Mouse (Mus musculus): ENCODE data around the gene Cyb5b. TPM values are rescaled to one million over a fixed set of nuclear protein-coding genes. Genes with fewer than 3 reads are reported as not detected.

The Cyb5b gene
- polyA plus RNA-seq, 1 experiment: 0.57 TPM

- Histone ChIP-seq H3K4me1 (ENCODE audit: control insufficient read depth) (peaks cover 12% of the 10 kb centered on the region), H3K4me3 (replicated peaks) (no peak overlapping the region), H3K9me3 (ENCODE audit: control insufficient read depth, low read length) (no peaks in the 10 kb centered on the region), H3K36me3 (ENCODE audit: control insufficient read depth) (no peaks in the 10 kb centered on the region), H3K27me3 (ENCODE audit: control insufficient read depth) (no peaks in the 10 kb centered on the region)
- TF ChIP-seq GATA1 (IDR thresholded peaks at IDR 0.05; ENCODE audit: low read length) (no peak), TAL1 (IDR thresholded peaks at IDR 0.05; ENCODE audit: low read length) (no peak)
Measured at GRCm38 (mm10) chr8:107114150-107115007, 36.1 kb upstream of the Cyb5b start.

- Histone ChIP-seq H3K36me3 (ENCODE audit: control insufficient read depth) (no peaks in the 10 kb centered on the region), H3K9me3 (ENCODE audit: control insufficient read depth, low read length) (no peaks in the 10 kb centered on the region), H3K27me3 (ENCODE audit: control insufficient read depth) (no peaks in the 10 kb centered on the region), H3K4me3 (replicated peaks) (no peak overlapping the region), H3K4me1 (ENCODE audit: control insufficient read depth) (peaks cover 12% of the 10 kb centered on the region)
- TF ChIP-seq GATA1 (IDR thresholded peaks at IDR 0.05; ENCODE audit: low read length) (no peak), TAL1 (IDR thresholded peaks at IDR 0.05; ENCODE audit: low read length) (no peak)
Measured at GRCm38 (mm10) chr8:107115008-107115320, 35.5 kb upstream of the Cyb5b start.

GRCm38 (mm10) chr8:107116023-107116422, 34.4 kb upstream of the Cyb5b start:
- no peaks in the 10 kb centered on the region for H3K9me3 ChIP-seq (ENCODE audit: control insufficient read depth, low read length)
- no peaks in the 10 kb centered on the region for H3K36me3 ChIP-seq (ENCODE audit: control insufficient read depth)
- no peak for TF ChIP-seq GATA1 (IDR thresholded peaks at IDR 0.05; ENCODE audit: low read length)
- TF ChIP-seq TAL1 (IDR thresholded peaks at IDR 0.05; ENCODE audit: low read length): no peak
- no peak overlapping the region for H3K4me3 ChIP-seq (replicated peaks)
- peaks cover 12% of the 10 kb centered on the region for H3K4me1 ChIP-seq (ENCODE audit: control insufficient read depth)
- no peaks in the 10 kb centered on the region for H3K27me3 ChIP-seq (ENCODE audit: control insufficient read depth)

- Histone ChIP-seq H3K36me3 (ENCODE audit: control insufficient read depth) (no peaks in the 10 kb centered on the region), H3K27me3 (ENCODE audit: control insufficient read depth) (no peaks in the 10 kb centered on the region), H3K9me3 (ENCODE audit: control insufficient read depth, low read length) (no peaks in the 10 kb centered on the region), H3K4me3 (replicated peaks) (no peak overlapping the region), H3K4me1 (ENCODE audit: control insufficient read depth) (peaks cover 12% of the 10 kb centered on the region)
- TF ChIP-seq GATA1 (IDR thresholded peaks at IDR 0.05; ENCODE audit: low read length) (no peak), TAL1 (IDR thresholded peaks at IDR 0.05; ENCODE audit: low read length) (no peak)
Measured at GRCm38 (mm10) chr8:107117019-107117418, 33.4 kb upstream of the Cyb5b start.

GRCm38 (mm10) chr8:107118803-107119233, 31.6 kb upstream of the Cyb5b start:
- H3K36me3 ChIP-seq (ENCODE audit: control insufficient read depth): no peaks in the 10 kb centered on the region
- TF ChIP-seq GATA1 (IDR thresholded peaks at IDR 0.05; ENCODE audit: low read length) (no peak), TAL1 (IDR thresholded peaks at IDR 0.05; ENCODE audit: low read length) (no peak)

GRCm38 (mm10) chr8:107119412-107119811, 31.0 kb upstream of the Cyb5b start:
- TF ChIP-seq GATA1 (IDR thresholded peaks at IDR 0.05; ENCODE audit: low read length) (no peak), TAL1 (IDR thresholded peaks at IDR 0.05; ENCODE audit: low read length) (no peak)
- peaks cover 10% of the 10 kb centered on the region for H3K4me1 ChIP-seq (ENCODE audit: control insufficient read depth)
- no peak overlapping the region for H3K4me3 ChIP-seq (replicated peaks)
- H3K27me3 ChIP-seq (ENCODE audit: control insufficient read depth): no peaks in the 10 kb centered on the region
- no peaks in the 10 kb centered on the region for H3K36me3 ChIP-seq (ENCODE audit: control insufficient read depth)
- no peaks in the 10 kb centered on the region for H3K9me3 ChIP-seq (ENCODE audit: control insufficient read depth, low read length)

More at GRCm38 (mm10) chr8:107118803-107119233, 31.6 kb upstream of the Cyb5b start:
- Histone ChIP-seq H3K27me3 (ENCODE audit: control insufficient read depth) (no peaks in the 10 kb centered on the region), H3K4me1 (ENCODE audit: control insufficient read depth) (peaks cover 12% of the 10 kb centered on the region), H3K4me3 (replicated peaks) (no peak overlapping the region), H3K9me3 (ENCODE audit: control insufficient read depth, low read length) (no peaks in the 10 kb centered on the region)

- Histone ChIP-seq H3K27me3 (ENCODE audit: control insufficient read depth) (no peaks in the 10 kb centered on the region), H3K4me1 (ENCODE audit: control insufficient read depth) (peaks cover 2% of the 10 kb centered on the region; the same call in 1 of the 2 replicates)
- TF ChIP-seq GATA1 (IDR thresholded peaks at IDR 0.05; ENCODE audit: low read length) (no peak), TAL1 (IDR thresholded peaks at IDR 0.05; ENCODE audit: low read length) (no peak)
Measured at GRCm38 (mm10) chr8:107120806-107121205, 29.6 kb upstream of the Cyb5b start.

GRCm38 (mm10) chr8:107121681-107122291, 28.7 kb upstream of the Cyb5b start:
- H3K4me3 ChIP-seq (replicated peaks): no peak overlapping the region
- H3K27me3 ChIP-seq (ENCODE audit: control insufficient read depth): no peaks in the 10 kb centered on the region
- TF ChIP-seq TAL1 (IDR thresholded peaks at IDR 0.05; ENCODE audit: low read length) (no peak), GATA1 (IDR thresholded peaks at IDR 0.05; ENCODE audit: low read length) (no peak)
- no peaks in the 10 kb centered on the region for H3K9me3 ChIP-seq (ENCODE audit: control insufficient read depth, low read length)
- H3K36me3 ChIP-seq (ENCODE audit: control insufficient read depth): no peaks in the 10 kb centered on the region
- no peaks in the 10 kb centered on the region for H3K4me1 ChIP-seq (ENCODE audit: control insufficient read depth)

More at GRCm38 (mm10) chr8:107120806-107121205, 29.6 kb upstream of the Cyb5b start:
- Histone ChIP-seq H3K9me3 (ENCODE audit: control insufficient read depth, low read length) (no peaks in the 10 kb centered on the region), H3K4me3 (replicated peaks) (no peak overlapping the region), H3K36me3 (ENCODE audit: control insufficient read depth) (no peaks in the 10 kb centered on the region)

GRCm38 (mm10) chr8:107123063-107123614, 27.3 kb upstream of the Cyb5b start:
- H3K9me3 ChIP-seq (ENCODE audit: control insufficient read depth, low read length): no peaks in the 10 kb centered on the region
- no peaks in the 10 kb centered on the region for H3K27me3 ChIP-seq (ENCODE audit: control insufficient read depth)
- no peaks in the 10 kb centered on the region for H3K36me3 ChIP-seq (ENCODE audit: control insufficient read depth)
- H3K4me1 ChIP-seq (ENCODE audit: control insufficient read depth): no peaks in the 10 kb centered on the region
- TF ChIP-seq TAL1 (IDR thresholded peaks at IDR 0.05; ENCODE audit: low read length): no peak
- no peak for TF ChIP-seq GATA1 (IDR thresholded peaks at IDR 0.05; ENCODE audit: low read length)
- H3K4me3 ChIP-seq (replicated peaks): no peak overlapping the region

All from erythroblast, embryonic 14.5 days (primary cell).